Mouse (Mus musculus): ENCODE results near the gene Ostf1.

DNA sequence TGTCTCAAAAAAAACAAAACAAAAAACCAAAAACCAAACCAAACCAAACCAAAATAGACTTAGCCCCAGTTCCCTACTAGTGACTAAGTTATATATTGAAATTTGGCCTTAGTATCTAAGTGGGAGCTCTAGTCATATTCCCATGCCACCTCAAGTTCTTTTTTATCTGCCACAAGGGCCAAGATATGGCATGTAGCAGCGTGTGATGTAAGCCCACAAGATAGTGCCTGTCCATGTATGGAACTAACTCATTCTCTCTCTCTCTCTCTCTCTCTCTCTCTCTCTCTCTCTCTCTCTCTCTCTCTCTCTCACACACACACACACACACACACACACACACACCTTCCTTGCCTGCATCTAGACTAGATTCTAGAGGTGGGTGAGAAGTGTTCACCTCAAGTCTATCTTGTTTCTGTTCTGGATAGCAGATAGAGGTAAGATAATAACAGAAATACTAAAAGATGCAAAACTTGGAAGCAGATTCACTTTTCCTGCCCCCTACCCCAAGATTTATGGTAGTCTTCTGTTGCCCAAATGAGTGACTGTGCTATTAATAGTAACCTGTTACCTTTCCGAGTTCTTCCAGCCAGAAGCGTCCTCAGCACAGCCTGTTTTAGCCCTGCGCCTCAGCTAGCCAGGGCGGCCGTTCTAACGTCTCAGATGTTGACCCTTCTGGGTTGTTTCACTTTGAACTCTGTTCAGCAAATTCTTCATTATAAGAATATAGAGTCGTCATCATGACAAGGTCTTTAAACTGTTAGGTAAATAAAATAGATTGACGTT, 16.3 kb upstream of the Ostf1 start:
- TF ChIP-seq CTCF (IDR thresholded peaks at IDR 0.05; ENCODE audit: low read depth, low read length) (no peak), POLR2A (IDR thresholded peaks at IDR 0.05; ENCODE audit: extremely low read depth, insufficient read depth, low read length) (no peak)

Measured in liver, adult 2 months (tissue).